Mouse (Mus musculus): ENCODE measurements around the gene Ak5. TPM values are rescaled to one million over a fixed set of nuclear protein-coding genes. Genes with fewer than 3 reads are reported as not detected.
A peak's percentile ranks its signal among the peaks of the same experiment; 100 is the strongest.

The Ak5 gene
- total RNA-seq, 4 experiments from 2014 or later: 200 to 233 (median 216) TPM

DNA sequence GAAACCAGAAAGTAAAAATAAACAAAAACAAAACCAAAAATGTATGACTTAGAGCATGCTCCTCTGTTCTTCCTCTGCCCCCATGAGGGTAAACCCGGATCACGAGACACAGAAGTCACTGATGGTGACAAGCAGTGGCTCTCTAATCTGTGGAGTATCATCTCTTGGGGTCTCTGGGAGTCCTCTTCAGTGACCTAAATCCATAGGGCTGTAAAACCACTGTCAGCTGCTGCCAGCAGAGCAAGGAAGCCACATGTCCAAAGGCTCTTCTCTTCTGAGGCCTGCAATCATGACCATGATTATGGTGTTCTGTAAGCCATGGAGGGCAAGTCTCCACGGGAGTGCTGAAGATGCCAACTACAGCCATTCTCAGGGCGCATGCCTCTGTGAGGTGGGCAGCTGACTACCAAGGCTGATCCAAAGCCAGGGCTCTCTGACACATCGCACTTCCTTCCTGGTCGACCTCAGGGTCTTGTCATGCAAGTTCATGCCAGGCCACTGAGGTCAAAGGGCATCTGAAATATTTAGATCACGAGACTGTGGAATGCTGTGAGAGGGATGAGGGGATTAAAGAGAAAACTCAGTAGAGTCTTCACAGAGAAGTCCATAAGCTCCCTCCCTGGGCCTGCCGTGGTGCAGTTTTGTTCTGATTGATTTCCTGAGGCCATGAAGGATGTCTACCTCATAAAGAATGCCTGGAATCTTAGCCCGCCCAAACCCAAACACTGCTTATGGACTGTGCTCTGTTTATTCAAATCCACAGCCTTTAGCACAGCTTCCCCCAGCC lies 99.5 kb downstream of the Ak5 start:
- DNase-seq (ENCODE audit: low spot score in 2 of 2): no peak

DNA sequence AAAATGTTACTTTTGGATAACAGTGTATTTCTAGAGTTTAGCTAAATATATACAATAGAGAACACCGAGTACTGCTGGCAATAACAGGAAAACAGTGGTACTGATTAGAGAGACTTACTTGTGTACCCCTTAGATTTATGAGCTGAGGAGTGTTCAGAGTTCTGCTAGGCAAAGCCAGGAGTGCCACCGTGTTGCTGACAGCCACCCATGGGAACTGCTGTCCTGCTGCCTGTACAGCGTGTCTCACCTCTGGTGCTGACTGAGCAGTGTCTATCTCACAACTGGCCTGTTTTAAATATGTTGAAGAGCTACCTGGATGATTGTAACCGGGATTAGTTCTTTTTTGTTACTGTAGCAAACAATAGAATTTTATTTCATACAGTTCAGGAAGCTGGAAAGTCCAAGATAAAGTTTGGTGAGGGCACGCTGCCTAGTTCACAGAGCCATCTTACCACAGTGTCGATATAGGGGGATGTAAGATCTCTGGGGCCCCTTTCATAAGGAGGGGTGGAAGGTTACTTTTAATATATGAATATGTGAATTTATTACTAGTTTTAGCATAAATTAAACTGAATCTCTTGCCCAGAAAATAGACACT lies 103.5 kb downstream of the Ak5 start:
- DNase-seq (ENCODE audit: low spot score in 2 of 2): no peak

DNA sequence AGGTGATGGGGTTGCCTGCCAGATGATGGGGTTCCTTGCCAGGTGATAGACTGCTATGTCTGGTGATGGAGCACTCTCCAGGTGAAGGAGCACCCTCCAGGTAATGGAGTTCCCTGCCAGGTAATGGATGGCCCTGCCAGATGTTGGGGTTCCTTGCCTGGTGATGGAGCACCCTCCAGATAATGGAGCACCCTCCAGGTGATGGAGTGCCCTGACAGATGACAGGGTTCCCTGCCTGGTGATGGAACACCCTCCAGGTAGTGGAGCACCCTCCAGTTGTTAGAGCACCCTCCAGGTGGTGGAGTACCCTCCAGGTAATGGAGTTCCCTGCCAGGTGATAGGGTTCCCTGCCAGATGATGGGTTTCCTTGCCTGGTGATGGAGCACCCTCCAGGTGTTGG lies 104.3 kb downstream of the Ak5 start:
- no peak for DNase-seq (ENCODE audit: low spot score in 2 of 2)

DNA sequence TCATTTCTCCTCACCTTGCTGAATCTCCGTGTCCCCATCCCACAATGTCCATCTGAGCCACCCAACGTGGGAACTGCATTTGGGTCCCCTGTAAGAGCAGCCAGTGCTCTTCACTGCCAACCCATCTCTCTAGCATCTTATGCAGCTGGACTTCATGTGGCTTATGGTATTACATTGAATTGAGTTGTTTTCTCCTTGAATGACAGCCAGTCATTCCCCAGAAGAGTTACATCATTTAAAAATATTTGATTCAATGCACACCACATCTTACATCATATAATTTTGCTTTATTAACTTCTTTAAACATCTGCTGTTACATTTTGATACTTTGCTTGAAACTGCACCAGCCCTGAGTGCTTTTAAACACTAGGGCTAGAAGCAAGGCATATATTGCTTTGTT lies 106.5 kb downstream of the Ak5 start:
- DNase-seq (ENCODE audit: low spot score in 2 of 2): no peak

DNA sequence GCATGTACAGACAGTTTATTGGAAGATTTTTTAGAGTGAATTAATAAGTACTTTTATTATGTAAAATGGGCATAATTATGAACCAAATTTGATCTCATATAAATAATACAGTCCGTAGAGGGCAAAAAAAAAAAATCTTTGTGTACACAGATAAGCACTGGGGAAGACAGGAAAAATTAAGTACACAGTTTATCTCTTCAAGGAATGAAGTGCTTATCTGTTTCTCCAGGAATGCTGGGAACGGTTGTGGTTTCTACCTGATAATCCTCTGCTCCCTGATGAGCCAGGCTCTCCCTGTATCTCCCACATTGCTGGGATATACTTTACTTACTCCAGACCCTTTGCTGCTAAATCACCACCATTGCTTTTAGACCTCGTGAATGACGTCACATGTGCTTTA lies 108.9 kb downstream of the Ak5 start:
- no peak for DNase-seq (ENCODE audit: low spot score in 2 of 2)

DNA sequence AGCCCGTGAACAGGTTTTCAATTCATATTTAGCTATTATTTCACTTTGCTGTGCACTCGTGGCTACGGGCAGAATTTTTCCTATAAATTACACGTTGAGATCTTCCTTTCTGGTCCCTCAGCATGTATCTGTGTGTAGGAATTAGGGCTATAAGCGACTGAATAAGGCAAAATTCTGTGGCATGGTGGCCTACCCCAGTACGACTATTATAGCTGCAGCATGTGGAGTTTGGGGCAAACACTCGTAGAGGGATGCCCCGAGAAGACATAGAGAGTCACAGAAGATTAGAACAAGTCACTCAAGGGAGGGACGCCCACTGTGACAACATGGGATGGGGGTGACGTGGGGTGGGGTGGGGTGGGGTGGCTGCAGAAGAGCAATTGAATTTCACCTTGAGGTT lies 110.1 kb downstream of the Ak5 start:
- DNase-seq (ENCODE audit: low spot score in 2 of 2): peak in 1 of 2 experiments; percentile 1

DNA sequence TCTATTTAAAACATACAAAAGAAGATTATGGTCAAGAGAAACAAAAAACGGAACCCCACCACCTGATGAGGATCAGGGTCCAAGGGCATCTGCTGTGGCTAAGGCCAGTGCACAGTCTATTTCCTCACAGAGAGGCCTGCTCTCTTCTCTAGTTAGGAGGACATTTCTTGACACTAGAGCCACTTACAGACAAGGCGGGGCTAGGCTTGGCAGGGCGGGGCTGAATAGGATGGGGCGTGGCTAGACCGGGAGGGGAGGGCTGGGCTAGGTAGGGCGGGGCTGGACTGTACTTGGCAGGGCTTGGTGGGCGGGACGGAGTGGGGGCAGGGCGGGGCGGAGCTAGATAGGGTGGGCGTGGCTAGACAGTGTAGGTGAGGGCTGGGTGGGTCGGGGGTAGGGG lies 110.5 kb downstream of the Ak5 start:
- no peak for DNase-seq (ENCODE audit: low spot score in 2 of 2)

DNA sequence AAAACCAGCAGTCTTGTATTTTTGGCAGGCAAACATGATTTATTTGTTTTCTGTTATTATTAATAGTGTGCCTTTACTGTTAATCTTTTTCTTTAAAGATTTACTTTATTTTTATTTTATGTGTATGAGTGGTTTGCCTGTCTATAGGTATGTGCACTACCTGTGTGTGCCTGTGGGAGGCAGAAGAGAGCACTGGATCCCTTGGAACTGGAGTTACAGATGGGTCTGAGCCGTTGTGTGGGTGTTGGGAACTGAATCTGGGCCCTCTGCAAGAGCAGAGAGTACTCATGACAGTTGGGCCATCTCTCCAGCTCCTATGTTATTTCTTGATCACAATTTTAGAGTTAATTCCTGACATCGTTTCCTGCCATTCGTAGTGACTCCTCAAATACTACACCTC lies 111.2 kb downstream of the Ak5 start:
- DNase-seq (ENCODE audit: low spot score in 2 of 2): no peak

DNA sequence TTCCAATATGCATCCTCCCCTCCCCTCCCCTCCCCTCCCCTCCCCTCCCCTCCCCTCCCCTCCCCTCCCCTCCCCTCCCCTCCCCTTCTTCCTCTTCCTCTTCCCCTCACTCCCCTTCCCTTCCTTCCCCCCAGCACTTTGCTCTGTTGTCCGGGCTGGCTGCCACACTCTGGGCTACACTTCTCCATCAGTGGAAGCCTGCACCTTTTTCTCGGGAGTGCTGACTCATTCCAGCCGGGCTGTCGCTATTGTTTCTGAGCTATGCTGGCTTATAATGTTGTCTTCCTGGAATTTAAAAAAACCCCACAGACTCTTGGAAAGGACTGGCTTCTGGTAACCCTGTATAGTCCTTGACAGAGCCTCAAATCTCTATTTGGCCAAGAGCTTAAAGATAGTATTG lies 111.7 kb downstream of the Ak5 start:
- no peak for DNase-seq (ENCODE audit: low spot score in 2 of 2)

DNA sequence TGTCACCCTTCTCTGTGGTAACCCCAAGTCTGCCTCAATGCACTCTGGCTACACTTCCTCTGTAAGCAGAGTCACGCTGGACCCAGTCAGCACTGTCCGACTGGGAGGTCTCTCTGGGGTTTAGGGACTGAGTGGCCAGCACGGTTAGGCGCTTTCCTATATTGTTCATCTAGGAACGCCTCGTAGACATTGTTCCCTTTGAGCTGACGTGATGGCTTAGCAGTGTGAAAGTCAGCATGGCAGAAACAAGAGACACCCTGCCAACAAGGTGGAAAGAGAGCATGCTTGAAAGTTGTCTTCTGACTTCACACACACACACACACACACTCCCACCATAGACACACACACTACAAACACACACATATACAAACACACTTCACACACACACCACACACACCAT lies 112.9 kb downstream of the Ak5 start:
- no peak for DNase-seq (ENCODE audit: low spot score in 2 of 2)

DNA sequence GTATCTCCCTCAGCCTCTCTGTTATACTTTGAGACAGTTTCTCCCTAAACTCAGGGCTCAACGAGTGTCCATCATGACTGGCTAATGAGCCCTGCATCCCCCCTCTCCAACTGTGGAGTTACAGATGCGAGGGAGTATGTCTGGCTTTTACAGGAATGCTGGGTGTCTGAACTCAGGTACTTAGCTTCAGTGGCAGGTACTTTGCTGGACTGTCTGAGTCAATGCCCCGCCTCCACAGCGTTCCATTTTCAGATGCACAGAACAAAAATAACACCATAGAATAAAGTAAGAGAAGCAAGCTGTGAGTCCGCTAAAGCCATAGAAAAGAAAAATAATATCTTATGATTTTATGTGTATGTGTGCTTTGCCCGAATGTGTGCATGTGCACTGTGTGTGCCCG lies 113.8 kb downstream of the Ak5 start:
- DNase-seq (ENCODE audit: low spot score in 2 of 2): no peak

DNA sequence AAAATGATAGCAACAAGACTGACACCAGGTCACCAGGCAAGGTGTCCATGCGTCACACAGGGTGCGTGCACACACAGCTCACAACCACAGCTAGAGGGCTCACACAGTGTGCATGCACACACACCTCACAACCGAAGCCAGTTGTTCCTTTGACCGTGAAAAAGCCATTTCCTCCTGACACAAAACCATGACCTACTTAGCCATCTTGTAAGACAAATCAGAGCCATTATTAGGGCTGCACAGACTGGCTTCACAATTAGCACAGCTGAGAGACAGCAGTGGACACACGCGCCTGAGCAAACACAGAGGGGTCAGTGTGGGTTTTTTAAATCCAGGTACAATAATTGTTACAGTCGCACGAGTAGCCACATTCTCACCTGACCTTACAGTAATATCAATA lies 115.5 kb downstream of the Ak5 start:
- no peak for DNase-seq (ENCODE audit: low spot score in 2 of 2)

DNA sequence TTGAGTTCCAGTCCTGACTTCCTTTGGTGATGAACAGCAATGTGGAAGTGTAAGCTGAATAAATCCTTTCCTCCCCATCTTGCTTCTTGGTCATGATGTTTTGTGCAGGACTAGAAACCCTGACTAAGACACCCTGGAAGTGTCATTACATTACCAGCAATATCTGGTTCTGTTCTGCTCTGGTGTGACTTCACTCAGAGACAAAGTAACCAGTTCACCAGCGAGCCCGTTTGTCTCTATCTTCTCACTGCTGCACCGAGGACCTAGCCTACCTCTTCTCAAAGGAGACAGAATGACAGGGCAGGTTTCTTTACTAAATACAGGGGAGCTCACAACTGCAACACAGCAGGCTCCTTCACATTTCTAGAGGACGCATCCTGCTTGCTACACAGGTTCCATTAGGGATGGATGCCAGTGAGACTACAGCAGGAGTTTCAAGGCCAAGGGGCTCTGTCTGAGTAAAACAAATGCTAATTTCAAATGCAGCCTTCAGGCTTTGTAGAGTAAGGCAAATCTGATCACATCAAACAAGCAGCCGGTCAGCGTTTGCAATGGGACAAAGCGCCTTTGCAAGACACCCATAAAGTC lies 117.5 kb downstream of the Ak5 start:
- no peak for DNase-seq (ENCODE audit: low spot score in 2 of 2)

DNA sequence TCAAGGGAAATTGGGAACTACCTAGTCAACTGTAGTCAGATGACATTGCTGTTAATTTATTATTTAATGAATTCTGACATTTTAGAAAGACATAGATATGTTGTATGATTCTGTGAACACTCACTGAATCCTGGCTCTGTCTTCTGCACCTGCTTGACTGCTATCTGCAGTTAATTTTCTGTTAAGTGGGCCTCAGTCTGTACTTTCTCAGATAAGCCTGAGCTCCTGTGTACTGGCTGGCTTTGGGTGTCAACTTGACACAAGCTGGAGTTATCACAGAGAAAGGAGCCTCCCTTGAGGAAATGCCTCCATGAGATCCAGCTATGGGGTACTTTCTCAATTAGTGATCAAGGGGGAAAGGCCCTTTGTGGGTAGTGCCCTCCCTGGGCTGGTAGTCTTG lies 118.1 kb downstream of the Ak5 start:
- no peak for DNase-seq (ENCODE audit: low spot score in 2 of 2)

DNA sequence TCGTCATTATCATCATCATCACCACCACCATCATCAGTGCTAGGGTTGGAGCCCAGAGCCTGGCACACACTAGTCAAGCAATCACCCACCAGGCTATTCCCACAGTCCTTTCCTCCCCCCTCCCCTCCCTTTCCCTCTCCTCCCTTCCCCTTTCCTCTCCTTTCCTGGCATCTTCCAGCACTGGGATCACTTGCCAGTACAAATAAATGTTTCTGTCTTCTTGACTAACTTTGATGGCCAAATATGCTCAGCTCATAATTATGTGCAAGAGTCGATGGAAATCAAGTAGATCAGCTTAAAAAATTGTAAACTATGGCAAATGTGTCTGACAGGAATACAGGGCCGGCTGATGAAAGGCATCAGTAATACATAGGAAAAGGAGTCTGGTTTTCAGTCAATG lies 123.2 kb downstream of the Ak5 start:
- no peak for DNase-seq (ENCODE audit: low spot score in 2 of 2)

DNA sequence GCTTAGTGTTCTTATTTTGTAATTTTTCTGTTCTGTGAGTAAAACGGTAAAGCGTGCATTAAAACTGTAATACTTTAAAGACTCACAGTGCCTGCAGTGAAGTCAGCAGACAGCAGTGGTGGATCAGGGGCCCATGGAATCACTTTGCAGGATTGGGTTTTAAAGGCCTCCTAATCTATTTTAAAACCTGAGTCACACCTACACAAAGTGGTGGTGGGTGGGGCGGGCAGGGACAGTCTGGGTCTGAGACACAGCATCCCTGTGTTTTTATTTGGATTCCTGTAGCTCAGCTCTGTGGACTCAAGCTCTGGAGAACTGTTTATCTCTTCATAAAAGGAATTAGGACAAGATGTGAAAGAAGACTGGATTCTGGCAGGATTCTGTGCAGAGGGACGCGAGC lies 125.9 kb downstream of the Ak5 start:
- DNase-seq (ENCODE audit: low spot score in 2 of 2): no peak

DNA sequence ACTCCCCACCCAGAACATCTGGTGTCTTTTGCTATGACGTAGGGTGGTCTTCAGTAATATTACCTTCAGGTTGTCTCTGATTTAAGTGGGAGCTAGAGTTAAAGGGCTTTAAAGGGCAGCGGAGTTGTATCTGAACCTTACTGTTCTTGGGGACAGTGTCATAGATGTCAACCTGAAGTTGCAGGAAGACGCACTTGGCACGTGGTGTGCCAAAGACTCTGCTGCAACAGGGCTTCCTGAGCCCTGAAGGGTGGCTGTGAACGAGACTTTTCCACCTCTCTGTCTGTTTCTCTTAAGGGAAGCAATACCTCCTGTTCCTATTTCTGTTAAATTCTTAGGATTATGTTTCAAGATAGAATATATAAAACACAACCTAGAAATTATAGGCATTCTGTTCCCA lies 137.8 kb downstream of the Ak5 start:
- no peak for DNase-seq (ENCODE audit: low spot score in 2 of 2)

DNA sequence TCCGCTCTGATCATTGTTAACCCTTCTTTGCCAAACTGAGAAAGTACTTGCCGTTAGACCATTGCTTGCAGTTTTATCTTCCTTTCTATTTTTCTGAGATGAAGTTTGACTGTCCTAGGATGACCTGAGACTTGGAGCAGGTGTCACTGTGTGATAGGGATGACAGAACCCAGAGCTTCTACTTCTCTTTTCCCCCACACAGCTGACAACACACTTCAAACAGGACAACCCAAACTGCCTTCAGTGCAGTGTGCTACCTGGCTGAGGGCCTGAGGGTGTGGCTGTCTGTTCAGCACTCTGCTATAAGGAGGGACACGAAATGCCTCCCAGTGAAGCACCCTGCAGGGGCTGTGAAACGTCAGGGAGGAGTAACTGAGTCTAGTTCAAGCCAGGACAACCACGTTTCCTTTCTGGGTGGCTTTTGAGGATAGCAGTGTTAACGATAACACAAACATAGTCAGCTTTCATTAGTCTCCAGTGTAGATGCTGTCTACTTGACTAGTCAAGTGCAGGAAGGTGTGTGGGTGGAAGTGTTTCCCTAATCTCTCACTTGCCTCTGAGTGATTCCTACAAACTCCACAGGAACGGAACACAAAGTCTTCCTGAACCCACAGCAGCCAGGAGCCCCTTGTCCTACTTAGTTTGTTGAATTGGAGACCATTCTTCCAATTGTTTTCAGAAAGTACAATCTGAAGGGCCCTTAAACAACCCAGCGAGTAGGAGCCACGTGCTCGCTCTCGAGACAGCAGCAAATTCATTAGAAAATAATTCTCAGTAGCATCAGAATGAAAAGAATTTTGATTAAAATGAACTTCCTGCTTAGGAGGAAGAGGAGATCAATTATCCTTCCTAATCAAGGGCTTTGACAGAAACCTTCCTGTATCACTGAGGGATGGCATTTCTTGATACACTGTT lies 138.8 kb downstream of the Ak5 start:
- DNase-seq (ENCODE audit: low spot score in 2 of 2): no peak

DNA sequence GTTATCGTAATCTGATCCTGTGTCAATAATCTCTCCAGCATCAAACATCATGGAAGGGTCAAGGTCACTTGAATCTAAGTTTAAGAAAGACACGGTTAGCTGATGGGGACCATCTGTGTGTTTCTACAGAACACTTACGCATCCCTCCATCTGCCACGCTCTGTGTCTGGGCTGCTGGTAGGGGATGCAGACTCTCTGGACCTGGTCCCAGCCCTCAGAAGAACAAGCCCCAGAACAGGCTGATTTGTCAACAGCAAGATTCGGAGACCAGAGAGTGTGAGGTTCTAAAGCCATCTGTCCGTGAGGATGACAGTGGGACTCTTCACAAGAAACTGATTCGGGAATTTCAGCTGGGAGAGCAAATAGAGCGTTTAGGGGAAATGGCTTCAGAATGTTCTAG lies 141.4 kb downstream of the Ak5 start:
- peak in 1 of 2 experiments; percentile 49 for DNase-seq (ENCODE audit: low spot score in 2 of 2)

DNA sequence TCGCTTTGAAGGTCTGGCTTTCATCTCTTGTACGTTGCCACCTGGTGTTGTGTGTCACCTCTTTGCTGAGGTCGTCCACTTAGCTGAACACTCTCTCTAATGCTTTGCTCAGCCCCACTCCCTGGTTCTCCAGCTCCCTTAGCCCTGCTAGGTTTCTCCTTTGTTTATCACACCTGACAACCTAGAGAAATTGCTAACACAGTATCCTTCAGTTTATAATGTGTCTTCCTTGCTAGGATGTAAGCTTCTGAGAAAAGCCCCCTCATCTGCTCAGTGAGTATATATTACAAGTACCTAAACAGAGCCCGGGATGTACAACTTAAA lies 144.9 kb downstream of the Ak5 start:
- no peak for DNase-seq (ENCODE audit: low spot score in 2 of 2)

DNA sequence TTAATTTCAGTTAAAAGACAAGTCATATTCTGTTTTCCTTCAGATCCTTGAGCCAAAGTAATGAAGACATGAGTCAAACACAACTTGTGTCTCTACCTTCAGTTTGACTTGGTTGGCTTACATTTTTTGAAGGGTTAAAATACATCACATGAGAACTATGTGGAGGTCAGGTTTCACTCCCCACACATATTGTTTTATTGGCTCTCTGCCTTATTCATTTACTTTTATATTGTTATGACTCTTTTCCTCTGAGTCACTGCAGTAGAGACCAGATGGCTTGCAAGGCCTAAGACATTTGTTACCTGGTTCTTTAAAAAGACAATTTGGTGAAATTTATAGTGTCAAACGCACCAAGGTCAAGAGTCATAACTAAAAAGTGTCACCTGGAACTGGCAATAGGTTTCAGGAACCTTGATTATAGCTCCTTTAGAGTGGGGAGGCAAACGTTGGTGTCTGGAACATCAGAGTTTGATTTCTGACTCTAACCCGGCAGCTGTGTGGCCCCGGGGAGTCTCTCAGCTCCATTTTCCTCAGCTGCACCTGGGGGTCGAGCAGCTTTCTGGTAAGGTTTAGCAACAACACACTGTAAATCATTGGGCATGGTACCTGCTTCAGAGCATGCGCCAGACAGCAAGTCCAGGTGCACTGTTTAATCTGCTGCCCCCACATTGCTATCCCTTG lies 145.4 kb downstream of the Ak5 start:
- DNase-seq (ENCODE audit: low spot score in 2 of 2): no peak

DNA sequence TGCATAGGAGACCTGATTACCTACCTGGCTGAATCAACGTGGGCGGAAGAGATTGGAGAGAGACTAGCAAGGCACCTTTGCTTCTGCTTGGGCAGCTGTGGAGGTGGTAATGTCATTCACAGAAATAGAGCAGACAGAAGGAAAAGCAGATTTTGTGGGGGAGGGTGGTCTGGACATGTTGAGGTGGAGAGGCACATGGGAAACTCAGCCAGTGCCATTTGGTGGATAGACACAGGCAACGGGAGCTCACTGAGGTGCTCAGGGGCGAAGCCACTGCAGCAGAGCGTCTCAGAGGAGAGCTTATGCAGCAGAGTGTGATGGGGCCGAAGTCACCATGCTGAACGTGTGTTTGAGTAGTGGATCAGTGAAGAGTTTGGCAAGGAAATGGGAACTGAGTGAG lies 147.1 kb downstream of the Ak5 start:
- peak; percentile 50 to 55 for DNase-seq (ENCODE audit: low spot score in 2 of 2)

Data from layer of hippocampus, adult 8-10 months (tissue).